ENCODE assay signal across 16 mouse cellular contexts in the genomic region with DNA sequence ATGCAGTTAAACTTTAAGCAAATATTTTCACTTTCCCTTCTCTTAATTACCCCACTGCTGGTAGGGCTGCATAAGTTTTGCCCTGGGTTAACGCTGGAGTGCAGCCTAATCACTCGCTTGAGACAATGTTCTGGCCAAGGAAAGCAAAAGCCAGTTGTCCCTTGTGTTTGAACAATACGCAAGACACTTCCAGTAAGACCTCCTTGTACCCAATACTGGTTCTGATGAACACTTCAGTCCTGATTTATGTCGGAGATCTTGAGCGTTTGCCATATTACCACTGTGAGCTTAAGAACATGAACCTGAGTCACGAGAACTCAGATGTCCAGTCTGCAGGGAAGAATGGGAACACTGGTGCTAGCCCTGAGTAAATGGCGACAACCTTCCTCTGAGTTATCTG. TPM values are rescaled to one million over a fixed set of nuclear protein-coding genes. Genes with fewer than 3 reads are reported as not detected.
DNase-seq lines count a peak whose midpoint lies in the region.
"Had no signal": no experiment of that assay in that cellular context is flagged by ENCODE, and none has a peak within 500 bp of the region (broad histone marks: within the 10 kb centered on the region; RNA-seq: fewer than 3 reads in every experiment).

No protein-coding gene starts in this region.

- peak; percentile 25 for DNase-seq in adrenal gland, postnatal 14 days
- DNase-seq in adrenal gland, adult 8-10 months: no peak
- DNase-seq in kidney, postnatal 36 days: peak; percentile 19 to 37
- no peak for DNase-seq in kidney, adult 11 months
- DNase-seq in fat pad, adult 2 months (ENCODE audit: extremely low read depth, low read depth, low spot score): peak; percentile 81
- DNase-seq in skeletal muscle tissue, adult 2 months (ENCODE audit: low read depth, low spot score): peak; percentile 36
- DNase-seq in ovary, adult 18-20 months (ENCODE audit: low spot score): no peak
- DNase-seq: adrenal gland, adult 2 months; cerebellum, adult 18-20 months; cerebellum, adult 9-10 months; cerebellum, postnatal 14 days; gastrocnemius, postnatal 25 days; heart, adult 2 months; heart, postnatal 14 days; heart, postnatal 4 days had no signal

RNA-seq across cellular contexts. Expression of gene Bnc2, which starts 47.5 kb away (rescaled TPM):
- 6.2 and 7.9 TPM in 2 replicates for total RNA-seq in adrenal gland, postnatal 14 days (2021)
- total RNA-seq in adrenal gland, adult 8-10 months (2022): 10 to 100 TPM; 11.9 to 18.9 (median 15.8) TPM
- total RNA-seq: granulocyte monocyte progenitor cell, adult 5-6 weeks had no signal

Comparison
In these comparisons a context has a peak if more than half of its experiments do, and no peak if none do; other contexts are left out.
1. DNase-seq: peak in adrenal gland, postnatal 14 days (single experiment), kidney, postnatal 36 days (2 of 2), fat pad, adult 2 months (single experiment) and skeletal muscle tissue, adult 2 months (single experiment); none in adrenal gland, adult 8-10 months (single experiment), kidney, adult 11 months (single experiment) and ovary, adult 18-20 months (single experiment).